Mouse (Mus musculus) thymus, postnatal 4 days (tissue): ENCODE measurements around the gene B3gat3.
"Not testable (repeated sequence)": the region's sequence is repeated elsewhere in the genome, so short reads cannot be mapped to it uniquely, and the experiment has no call there.

ENCODE experiments used
- DNase-seq: peaks from one replicate; pipeline ENCODE4 v3.0.0; 2021

The B3gat3 gene

DNA sequence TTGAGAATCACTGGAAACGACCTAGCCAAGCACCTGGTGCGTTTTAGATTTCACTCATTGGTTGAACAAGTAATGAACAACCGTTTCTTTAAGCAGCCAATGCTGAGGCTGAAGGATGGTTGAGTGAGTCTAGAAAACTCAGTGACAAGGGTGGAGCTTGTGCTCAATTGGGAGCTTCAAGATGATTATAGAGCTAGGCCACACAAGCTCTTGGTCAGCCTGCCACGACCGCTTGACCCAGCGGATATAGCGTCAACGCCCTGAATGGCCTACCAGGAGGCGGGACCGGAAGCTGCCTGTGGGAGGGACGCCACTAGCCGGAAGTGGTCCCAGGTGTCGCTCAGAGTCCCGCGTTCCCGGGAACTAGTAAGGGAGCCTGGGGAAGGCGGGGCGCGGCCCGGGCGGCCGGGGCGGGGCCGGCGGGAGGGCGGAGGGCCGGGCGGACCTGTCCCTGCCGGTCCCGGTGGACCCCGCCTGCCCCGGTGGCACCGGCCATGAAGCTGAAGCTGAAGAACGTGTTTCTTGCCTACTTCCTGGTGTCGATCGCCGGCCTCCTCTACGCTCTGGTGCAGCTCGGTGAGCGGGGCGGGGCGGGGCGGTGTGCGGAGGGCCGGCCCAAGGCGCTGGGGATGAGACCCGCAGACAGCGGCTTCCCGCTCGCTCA lies at the start of gene B3gat3:
Gene B3gat3 (plus strand): TSS at position 302 of the 664 bp plus-strand sequence.
- peak; percentile 87 for DNase-seq

DNA sequence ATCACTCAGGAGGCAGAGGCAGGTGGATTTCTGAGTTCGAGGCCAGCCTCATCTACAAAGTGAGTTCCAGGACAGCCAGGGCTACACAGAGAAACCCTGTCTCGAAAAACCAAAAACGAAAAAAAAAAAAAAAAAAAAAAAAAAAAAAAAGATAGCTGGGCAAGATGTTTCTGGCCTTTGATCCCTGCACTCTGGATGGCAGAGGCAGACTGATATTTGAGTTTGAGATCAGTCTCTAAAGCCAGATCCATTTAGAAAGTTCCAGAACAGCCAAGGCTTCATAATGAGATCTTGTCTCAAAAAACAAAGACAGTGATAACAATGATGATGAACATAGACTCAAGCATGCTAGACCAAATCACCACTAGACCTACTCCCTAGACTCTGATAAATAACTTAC lies 49.8 kb upstream of the B3gat3 start:
- DNase-seq = not testable (repeated sequence)

DNA sequence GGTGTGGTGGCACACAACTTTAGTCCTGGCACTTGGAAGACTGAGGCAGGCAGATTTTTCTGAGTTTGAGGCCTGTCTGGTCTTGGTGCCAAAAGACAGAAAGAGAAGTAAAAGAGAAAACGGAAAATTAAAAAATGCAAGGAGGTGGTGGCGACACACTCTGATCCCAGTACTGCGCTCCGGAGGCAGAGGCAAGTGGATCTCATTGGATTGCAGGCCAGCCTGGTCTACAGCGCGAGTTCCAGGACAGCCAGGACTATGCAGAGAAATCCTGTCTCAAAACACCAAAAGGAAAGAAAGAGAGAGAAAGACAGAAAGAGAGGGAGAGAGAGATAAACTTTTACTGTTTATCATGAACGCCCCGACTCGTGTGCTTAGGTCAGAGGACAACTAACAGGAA lies 49.3 kb upstream of the B3gat3 start:
- peak; percentile 30 for DNase-seq

DNA sequence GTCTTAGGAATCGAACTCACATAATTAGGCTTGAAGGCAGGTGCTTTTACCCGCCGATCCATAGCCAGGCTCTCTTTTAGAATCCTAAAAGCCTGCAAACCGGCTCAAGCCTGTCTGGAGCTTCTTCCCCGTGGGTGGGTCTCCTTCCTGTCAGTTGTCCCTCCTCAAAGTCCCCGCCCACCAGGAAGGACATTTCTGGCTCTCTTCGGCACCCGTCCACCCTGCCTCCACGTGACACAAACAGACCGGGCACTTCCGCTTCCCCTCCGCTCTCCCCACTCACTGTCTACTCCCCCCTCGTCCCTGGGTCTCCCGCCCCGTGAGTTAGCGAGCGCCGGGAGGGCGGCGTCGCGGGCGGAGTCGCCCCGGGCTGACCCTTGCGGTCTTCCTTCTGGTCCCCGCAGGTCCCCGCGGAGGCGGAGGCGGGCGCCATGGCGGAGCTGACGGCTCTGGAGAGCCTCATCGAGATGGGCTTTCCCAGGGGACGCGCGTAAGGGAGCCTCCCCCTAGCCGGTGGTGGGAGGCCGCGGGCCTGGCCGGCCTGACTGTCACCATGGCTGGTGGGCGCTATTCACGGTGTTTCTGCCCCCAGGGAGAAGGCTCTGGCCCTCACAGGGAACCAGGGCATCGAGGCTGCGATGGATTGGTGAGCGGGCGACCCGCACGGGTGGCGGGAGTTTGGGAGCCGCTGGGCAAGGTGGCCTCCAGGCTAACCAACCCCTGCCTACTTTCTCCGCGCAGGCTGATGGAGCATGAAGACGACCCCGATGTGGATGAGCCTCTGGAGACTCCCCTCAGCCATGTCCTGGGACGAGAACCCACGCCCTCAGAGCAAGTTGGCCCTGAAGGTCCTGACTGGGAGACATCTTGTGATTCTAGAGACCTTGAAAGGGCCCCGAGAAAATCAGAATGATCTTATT lies 48.6 kb upstream of the B3gat3 start, which contains the start of gene Ubxn1:
Gene Ubxn1 (plus strand): TSS at position 230 of the 920 bp plus-strand sequence.
- DNase-seq = peak; percentile 93

DNA sequence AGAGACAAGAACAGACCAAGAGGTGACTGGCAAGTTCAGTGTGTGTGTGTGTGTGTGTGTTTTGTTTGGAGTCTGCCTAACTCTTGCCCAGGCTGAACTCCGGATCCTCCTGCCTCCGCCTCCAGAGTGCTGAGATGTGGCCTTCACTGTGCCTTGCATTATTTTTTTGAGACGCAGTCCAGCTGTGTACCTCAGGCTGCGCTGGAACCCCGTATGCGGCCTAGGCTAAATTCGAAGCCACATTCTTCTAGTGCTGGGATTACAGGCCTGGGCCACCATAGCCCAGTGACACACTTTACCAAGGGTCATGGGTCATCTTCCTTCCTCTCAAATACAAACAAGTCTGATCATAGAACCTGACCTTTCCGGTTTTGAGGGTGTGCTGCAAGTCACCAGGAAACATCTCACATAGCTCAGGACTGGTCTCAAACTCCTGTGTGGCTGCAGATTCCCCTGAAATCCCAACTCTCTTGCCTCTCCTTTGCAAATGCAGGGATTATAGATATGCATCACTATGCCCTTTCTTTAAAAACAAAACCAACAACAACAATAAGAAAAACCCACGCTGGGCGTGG lies 47.8 kb upstream of the B3gat3 start:
- DNase-seq = no peak

DNA sequence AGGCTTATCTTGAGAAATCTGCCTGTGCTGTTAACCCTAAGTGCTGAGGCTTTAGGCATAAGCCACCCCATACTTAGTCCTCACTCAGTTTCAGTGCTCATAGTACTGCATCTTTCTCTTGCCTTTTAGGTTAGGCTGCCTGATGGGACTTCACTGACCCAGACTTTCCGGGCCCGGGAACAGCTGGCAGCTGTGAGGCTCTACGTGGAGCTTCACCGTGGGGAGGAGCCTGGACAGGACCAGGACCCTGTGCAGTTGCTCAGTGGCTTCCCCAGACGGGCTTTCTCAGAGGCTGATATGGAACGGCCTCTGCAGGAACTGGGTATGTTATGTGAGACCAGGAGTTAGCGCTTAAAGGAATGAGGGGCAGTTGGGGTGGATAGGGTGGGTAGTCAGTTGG lies 45.1 kb upstream of the B3gat3 start:
- DNase-seq = no peak

DNA sequence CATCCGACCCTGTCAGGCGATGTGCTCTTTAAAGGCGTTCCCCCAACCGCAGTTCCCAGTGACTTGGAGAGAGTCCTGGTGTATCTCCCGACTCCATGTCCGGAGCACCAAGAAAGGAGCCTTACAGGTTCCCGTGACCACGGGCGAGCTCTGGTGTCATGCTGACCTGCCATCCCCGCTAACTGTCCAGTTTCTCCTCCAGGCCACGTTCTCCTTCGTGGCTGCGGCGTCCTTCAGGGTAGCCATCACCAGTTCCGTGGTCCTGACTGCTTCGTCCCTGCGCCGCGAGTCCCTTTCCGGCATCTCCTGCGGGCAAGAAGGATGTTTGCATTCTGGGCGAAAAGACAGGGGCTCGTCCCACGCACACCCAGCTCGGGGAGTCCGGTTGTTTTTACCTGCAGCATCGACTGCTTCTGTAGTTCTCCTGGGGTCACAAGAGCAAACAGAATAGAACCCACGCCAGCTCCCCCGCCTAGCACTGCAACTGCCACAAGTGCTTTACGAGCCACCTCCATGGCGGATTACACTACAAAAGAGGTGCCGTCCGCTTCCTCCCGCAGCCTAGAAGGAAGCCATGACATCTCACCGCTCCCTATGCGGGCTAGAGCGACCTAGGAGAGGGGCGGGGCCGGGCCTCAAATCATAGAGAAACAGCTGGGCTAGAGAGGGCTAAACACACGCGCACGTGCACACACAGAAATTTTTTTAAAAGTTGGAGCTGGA lies 39.7 kb upstream of the B3gat3 start, which contains the start of gene Uqcc3:
Gene Uqcc3 (minus strand): TSS at position 613 of the 723 bp plus-strand sequence.
- peak; percentile 93 for DNase-seq

DNA sequence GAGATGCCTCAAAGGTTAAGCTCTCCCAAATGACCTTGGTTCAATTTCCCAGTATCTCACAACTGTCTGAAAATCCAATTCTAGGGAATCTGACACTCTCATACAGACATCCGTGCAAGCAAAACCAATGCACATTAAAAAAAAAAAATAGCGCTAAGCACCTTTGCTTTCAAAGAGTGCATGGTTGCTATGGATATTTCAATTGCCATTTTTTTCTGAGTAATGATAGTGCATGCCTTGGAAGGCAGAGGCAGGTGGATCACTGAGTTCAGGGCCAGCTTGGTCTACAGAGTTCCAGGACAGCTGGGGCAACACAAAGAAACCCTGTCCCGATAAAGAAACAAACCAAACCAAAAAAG lies 39.2 kb upstream of the B3gat3 start:
- DNase-seq = no peak

DNA sequence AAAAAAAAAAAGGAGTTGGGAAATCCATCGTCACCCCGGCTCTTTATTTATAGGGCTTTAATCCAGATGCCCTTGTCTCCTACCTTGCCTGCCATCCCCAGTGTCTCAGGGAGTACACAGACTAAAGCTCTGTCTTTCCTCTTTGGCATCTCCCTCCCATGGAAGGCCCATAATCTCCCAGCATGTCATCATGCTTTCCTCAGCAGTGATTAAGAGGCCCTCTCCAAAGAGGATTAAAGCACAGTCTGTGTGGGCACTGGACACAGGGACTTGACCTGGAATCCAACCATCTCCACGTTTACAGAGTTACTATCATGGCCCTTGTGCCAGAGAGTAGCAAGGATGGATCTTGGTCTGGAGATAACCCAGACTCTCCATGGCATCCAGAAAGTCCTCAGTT lies 36.6 kb upstream of the B3gat3 start, which contains the start of the genes Lbhd1 and Gm49403:
Gene Lbhd1 (plus strand): TSS at position 117 of the 400 bp plus-strand sequence.
Gene Gm49403 (plus strand): TSS at position 315 of the 400 bp plus-strand sequence.
- no peak for DNase-seq

DNA sequence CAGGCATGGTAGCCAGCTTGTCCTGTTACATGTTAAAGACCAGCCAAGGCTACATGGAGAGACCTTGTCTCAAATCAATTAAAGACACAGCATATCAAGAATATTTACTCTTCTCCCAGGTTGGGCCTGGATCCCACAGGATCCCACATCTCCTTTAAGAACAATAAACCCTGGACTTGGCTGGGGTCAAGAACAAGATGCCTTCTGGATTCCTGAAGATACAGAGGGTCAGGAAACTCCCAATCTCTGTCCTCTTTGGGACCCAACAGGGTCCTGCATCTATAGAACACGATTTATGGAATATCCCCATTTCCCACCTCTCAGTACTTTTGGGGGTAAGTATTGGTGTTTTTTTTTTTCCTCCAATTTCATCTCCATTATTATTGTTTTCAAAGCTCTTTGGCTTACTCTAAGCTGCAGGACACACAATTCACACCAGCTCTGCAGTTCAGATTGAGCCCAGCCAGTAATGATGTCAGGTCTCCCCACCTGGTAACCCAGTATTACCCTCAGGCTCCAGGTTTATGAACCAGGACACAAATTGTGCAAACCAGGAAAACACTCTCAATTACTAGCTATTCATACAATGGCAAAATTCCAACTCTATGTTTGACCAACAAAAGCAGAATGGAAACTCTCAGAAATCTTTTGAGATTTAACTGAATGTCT lies 33.1 kb upstream of the B3gat3 start:
- no peak for DNase-seq

DNA sequence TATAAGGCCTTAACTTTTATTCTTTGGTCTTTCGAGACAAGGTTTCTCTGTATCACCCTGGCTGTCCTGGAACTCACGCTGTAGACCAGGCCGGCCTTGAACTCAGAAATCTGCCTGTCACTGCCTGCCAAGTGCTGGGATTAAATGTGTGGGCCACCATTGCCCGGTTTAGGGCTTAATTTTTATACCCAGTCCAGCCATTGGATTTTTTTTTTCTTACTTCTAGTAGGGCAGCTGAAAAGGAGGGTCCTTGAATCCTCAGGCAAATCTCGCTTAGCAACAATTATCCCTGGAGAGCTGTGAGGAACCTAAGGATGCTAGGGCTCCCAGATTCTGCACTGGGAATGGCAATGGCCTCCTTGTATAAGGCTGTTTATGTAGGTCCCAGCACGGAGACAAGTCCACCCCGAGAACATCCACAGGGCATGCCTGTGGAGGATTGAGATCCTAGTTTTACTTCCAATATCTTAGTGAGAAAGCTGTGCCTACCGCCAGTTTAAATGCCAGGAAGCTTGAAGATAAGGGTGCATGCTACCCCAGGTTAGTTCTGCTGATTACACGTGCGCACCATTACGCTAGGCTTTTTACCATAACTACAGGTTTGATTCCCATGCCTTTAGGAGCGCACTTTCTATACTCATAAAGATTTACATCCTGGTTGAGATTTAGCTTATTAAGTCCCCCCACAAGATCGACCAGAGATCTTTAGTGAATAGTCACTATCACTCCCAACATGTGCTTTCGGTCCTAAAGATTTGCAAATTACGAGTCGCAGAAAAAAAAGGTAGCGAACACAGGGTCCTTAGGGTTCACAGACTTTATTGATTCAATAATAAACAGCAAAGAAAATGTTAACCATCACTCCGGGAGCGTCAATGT lies 32.4 kb upstream of the B3gat3 start:
- DNase-seq = no peak

DNA sequence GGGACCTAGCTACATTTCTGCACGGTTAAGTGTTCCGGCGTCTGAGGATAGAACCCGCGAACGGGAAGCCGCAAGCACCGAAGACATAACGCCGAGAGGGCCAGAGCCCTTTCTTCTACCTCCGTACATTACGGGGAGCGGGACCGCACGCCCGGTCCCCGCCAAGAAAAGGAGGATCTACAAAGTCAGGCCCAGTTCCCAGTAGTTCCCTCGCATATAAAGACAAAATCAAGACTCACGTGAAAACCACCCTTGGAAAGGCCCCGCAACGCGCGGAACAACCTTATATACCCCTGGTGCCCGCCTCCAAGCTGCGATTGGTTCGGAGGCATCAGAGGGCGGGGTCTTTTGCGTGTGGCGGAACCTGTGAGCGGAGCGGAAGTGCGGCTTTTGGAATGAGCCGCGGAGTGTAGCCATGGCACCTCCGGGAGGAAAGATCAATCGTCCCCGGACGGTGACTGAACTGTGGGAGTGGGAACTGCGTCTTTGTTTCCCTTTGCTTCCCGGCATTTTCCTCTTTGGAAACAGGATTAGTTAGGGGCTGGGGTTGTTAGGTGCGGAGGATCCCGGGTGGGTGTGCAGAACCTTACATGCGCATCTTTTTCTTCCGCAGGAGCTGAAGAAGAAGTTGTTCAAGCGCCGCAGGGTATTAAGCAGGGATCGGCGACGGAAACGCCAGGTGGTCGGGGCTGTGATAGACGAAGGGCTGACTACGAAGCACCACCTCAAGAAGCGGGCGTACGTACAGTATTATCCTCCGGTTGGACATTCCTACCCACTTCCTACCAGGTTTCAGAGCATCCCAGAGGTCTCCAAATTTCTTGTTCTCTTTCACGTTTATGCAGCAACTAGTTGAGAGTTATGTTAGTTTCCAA lies 31.4 kb upstream of the B3gat3 start, which contains the start of the genes 1810009A15Rik and Gm49416:
Gene 1810009A15Rik (plus strand): TSS at position 343 of the 875 bp plus-strand sequence.
Gene Gm49416 (plus strand): TSS at position 416 of the 875 bp plus-strand sequence.
- DNase-seq = peak; percentile 96

DNA sequence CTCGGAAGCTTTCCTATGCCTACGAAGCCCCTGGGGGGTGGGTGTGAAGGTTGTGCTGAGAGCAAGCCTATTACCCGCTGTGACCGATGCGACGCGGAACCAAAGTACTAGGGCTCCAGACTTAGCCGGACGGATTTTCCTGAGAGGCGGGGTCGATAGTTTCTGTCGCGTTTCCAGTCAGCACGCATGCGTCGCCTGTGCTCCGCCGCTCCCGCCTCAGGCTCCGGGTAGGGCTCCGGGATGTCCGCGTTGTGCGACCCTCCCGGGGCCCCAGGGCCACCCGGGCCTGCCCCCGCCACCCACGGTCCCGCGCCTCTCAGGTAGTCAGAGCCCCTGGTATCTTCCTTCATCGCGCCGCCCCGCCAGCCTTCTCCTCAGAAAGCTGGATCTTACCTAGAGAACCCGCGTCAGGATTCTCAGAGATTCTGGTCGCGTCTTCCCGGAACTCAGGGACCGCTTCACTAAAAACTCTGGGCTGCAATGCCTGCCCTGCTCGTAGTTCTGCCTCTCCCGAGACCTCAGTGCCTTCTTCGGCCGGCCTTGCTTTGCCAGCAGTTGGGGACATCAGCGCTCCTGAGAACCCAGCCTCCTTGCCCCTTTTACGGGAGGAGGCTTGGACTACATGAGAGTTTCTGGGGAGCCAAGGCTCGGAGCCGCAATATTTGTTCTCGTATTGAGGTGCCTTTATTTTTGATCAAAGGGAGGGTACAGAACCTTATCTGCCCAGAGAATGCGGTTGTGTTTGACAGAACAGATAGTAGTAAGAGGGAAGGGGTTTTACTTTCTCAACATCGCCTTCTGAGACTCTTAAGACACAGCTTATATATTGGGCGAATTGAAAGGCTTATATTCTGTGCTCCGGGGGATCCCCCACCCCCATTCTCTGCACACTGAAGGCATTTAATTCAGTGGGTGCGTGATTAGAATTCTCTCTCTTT lies 27.1 kb upstream of the B3gat3 start, which contains the start of gene Ints5:
Gene Ints5 (plus strand): TSS at position 177 of the 938 bp plus-strand sequence.
- DNase-seq = peak; percentile 88

DNA sequence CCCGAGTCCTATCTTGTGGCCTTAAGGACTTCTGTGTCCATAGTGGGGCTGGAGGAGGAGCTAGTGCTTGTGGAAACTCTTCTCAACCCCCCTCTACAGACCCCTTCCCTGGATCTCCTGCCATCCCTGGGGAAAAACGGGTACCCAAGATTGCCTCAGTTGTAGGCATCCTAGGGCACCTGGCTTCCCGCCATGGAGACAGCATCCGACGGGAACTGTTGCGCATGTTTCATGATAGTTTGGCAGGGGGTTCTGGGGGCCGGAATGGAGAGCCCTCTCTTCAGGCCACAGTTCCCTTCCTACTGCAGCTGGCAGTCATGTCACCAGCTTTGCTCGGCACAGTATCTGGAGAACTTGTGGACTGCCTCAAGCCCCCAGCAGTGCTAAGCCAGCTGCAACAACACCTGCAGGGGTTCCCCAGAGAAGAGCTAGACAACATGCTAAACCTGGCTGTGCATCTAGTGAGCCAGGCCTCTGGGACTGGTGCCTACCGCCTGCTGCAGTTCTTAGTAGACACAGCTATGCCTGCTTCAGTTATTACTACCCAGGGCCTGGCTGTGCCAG lies 24.7 kb upstream of the B3gat3 start:
- DNase-seq = no peak

DNA sequence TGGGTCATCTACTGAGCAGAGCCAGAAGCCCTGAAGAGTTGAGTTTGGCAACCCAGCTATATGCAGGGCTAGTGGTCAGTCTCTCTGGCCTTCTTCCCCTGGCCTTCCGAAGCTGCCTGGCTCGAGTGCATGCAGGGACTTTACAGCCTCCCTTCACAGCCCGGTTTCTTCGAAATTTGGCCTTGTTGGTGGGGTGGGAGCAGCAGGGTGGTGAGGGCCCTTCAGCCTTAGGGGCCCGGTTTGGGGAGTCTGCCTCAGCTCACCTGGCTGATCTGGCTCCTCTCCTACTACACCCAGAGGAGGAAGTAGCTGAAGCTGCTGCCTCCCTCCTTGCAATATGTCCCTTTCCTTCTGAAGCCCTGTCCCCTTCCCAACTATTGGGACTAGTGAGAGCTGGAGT lies 23.9 kb upstream of the B3gat3 start:
- not testable (repeated sequence) for DNase-seq

DNA sequence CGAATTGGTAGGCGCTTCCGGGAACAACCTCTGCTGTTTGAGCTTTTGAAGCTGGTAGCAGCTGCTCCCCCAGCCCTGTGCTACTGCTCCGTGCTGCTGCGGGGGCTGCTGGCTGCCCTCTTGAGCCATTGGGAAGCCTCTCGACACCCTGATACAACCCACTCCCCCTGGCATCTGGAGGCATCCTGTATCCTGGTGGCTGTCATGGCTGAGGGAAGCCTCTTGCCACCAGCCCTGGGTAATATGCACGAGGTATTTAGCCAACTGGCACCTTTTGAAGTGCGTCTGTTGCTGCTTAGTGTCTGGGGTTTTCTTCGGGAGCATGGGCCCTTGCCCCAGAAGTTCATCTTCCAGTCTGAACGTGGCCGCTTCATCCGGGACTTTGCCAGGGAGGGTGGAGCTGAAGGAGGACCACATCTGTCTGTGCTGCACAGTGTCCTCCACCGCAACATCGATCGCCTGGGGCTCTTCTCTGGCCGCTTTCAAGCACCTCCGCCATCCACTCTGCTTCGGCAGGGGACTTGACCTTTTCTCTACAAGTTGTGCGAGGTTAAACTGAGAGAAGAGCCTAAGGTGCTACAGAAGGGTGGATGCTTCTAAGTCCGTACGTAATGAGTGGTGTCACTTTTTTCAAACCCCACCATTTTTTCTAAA lies 22.8 kb upstream of the B3gat3 start:
- DNase-seq = peak; percentile 42

DNA sequence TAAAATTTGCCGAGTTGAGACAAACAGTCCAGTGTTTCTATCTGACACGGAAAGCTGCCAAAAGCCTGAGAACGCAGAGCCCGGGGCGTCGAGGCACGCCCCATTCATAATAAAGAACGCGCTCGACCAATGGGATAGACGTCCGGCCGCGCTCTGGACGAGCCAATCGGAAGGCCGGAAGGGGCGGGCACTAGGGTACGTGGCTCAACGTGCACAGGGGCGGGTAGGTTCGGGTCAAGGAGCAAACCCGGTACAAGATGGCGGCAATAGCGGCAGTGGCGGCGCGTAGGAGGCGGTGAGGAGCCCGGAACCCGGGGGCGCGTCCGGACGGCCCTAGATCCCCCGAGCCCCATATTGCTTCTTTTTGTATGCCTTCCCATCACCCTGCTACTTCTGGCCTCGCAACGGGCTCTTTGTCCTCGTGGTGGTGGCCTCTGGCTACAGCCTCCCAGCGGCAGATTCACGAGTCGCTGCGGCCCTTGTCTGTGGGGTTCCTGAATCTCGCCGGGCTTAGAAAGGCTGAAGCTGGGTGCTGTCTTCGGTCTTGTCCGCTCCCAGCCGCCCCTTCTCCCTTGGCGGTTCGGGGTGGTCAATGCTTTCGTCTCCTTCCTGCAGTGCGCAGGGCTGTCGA lies 22.2 kb upstream of the B3gat3 start, which contains the start of gene Ganab:
Gene Ganab (plus strand): TSS at position 207 of the 631 bp plus-strand sequence.
- DNase-seq = peak; percentile 95
